Comparison of ENCODE assay signal across 9 mouse cellular contexts in the genomic region with DNA sequence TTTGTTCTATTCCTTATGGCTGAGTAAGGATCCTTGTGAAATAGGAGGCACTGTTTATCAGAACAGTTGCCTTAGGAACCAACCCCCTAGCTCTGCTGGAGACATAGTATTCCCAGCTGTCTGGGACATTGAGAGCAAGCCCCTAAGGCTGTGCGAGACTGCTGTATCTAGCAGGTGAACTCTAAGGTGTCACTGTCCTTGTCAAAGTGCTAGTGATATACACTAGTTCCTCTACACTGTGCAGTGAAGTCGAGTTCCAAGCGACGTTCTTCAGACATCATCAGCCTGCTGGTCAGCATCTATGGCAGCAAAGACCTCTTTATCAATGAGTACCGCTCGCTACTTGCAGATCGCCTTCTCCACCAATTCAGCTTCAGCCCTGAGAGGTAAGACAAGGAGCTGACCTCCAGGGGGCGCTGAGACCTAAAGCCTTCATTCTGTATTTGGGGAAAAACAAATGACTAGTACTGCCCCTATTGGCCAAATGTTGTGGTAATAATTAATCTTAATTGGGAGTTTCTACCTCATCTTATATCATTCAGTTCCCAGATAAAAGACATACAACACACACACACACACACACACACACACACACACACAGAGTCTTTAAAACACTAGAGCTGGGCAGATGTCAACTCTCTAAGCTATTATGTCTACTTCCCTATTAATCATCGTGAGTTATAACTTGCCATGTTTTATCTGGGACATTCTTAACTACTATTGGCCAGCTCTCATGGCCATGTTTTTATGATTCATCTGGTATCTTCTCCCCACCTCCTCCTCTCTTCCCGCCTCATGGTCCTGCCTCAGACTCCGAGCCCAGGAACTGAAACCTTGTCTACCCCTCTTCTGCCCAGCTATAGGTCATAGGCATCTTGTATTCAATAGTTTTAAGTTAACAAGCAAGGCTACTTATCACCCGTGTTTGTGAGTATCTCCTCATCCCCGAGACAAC. TPM values are rescaled to one million over a fixed set of nuclear protein-coding genes. Genes with fewer than 3 reads are reported as not detected.
DNase-seq lines count a peak whose midpoint lies in the region; ATAC-seq and TF ChIP-seq lines count a peak whose summit lies in the region.
"Had no signal": no experiment of that assay in that cellular context is flagged by ENCODE, and none has a peak within 500 bp of the region (broad histone marks: within the 10 kb centered on the region; RNA-seq: fewer than 3 reads in every experiment).

No protein-coding gene starts in this region.

- no peak for TF ChIP-seq POLR2A in cortical plate, adult 2 months (IDR thresholded peaks at IDR 0.05; ENCODE audit: extremely low read depth, insufficient read depth, low read length)

- no peak overlapping the region for H3K4me2 ChIP-seq in heart, embryonic 12.5 days

- H3K9me3 ChIP-seq in heart, embryonic 12.5 days (replicated peaks), result no peaks in the 10 kb centered on the region

- H3K27me3 ChIP-seq in heart, embryonic 12.5 days (replicated peaks), result no peaks in the 10 kb centered on the region

- 0 out of 2 replicates have a peak, but pooled peaks cover 1% of the 10 kb centered on the region for H3K4me1 ChIP-seq in heart, embryonic 12.5 days (replicated peaks)
- H3K4me1 ChIP-seq in cortical plate, adult 2 months (ENCODE audit: control insufficient read depth, insufficient read depth, low read length), result no peaks in the 10 kb centered on the region

- H3K9ac ChIP-seq in heart, embryonic 12.5 days, result no peak overlapping the region

- H3K36me3 ChIP-seq in heart, embryonic 12.5 days, result peaks cover 96% of the 10 kb centered on the region

- ATAC-seq in heart, embryonic 12.5 days (ENCODE audit: insufficient number of reproducible peaks, low FRiP score), result no peak
- peak; percentile 93 for ATAC-seq in granulocyte monocyte progenitor cell, adult 5-6 weeks (replicated peaks; ENCODE audit: poor library complexity, severe bottlenecking)

- H3K4me3 ChIP-seq in heart, embryonic 12.5 days, result no peak overlapping the region
- H3K4me3 ChIP-seq in cortical plate, adult 2 months (ENCODE audit: insufficient read depth, low read length), result no peak overlapping the region

- DNase-seq in heart, adult 8-10 months (ENCODE audit: low spot score), result peak; percentile 79
- peak; percentile 84 for DNase-seq in adipocyte (ENCODE audit: low spot score)
- DNase-seq in layer of hippocampus, postnatal 10 days (ENCODE audit: low spot score in 2 of 2), result peak; percentile 88 to 89
- DNase-seq in lung, postnatal 4 days, result peak; percentile 79 to 87
- peak; percentile 59 to 81 for DNase-seq in spleen, adult 18-20 months

- H3K27ac ChIP-seq in heart, embryonic 12.5 days (ENCODE audit: poor library complexity, severe bottlenecking), result no peak overlapping the region
- no peak overlapping the region for H3K27ac ChIP-seq in cortical plate, adult 2 months (ENCODE audit: insufficient read depth, low read length)

- 59% methylated on average over 13 of the region's 13 CpGs for WGBS in heart, embryonic 12.5 days

- TF ChIP-seq CTCF in cortical plate, adult 2 months (IDR thresholded peaks at IDR 0.05; ENCODE audit: extremely low read depth, insufficient read depth, low read length), result peak; percentile 74

RNA-seq across cellular contexts. Expression of gene Anapc2, which starts 6.9 kb away (rescaled TPM):
- total RNA-seq in heart, adult 8-10 months (2022), result 10 to 100 TPM; 36.8 to 39.8 (median 37.6) TPM
- 83.4 and 87.7 TPM in 2 replicates for polyA plus RNA-seq in heart, embryonic 12.5 days (2016; fragmentation: Nextera tagmentation; extraction: Ambion mirVana)
- 75.7 and 76.5 TPM in 2 replicates for polyA plus RNA-seq in cortical plate, adult 2 months (2012; rRNA removed)
- 34.7 and 46.0 TPM in 2 replicates for total RNA-seq in granulocyte monocyte progenitor cell, adult 5-6 weeks (2014; fragmentation: Nextera tagmentation)
- 17.8 and 35.7 TPM in 2 replicates for total RNA-seq in granulocyte monocyte progenitor cell, adult 5-6 weeks (2017)
- 10 to 100 TPM; 82.8 to 85.3 TPM for total RNA-seq in layer of hippocampus, postnatal 10 days (2021)

RNA-seq across cellular contexts. Expression of gene Ssna1, which starts 7.0 kb away (rescaled TPM):
- total RNA-seq in heart, adult 8-10 months (2022), result 10 to 100 TPM; 39.5 to 47.1 (median 40.1) TPM
- polyA plus RNA-seq in heart, embryonic 12.5 days (2016; fragmentation: Nextera tagmentation; extraction: Ambion mirVana), result 131 and 133 TPM in 2 replicates
- 87.9 and 93.2 TPM in 2 replicates for polyA plus RNA-seq in cortical plate, adult 2 months (2012; rRNA removed)
- total RNA-seq in granulocyte monocyte progenitor cell, adult 5-6 weeks (2014; fragmentation: Nextera tagmentation), result 120 TPM in 2 replicates
- 52.7 and 84.1 TPM in 2 replicates for total RNA-seq in granulocyte monocyte progenitor cell, adult 5-6 weeks (2017)
- total RNA-seq in layer of hippocampus, postnatal 10 days (2021), result 10 to 100 TPM; 77.2 to 83.4 TPM

RNA-seq across cellular contexts. Expression of gene Tmem210, which starts 8.7 kb away (rescaled TPM):
- total RNA-seq in heart, adult 8-10 months (2022), result not detected
- polyA plus RNA-seq in heart, embryonic 12.5 days (2016; fragmentation: Nextera tagmentation; extraction: Ambion mirVana), result not detected in 2 replicates
- polyA plus RNA-seq in cortical plate, adult 2 months (2012; rRNA removed), result not detected in 2 replicates
- not detected in 2 replicates for total RNA-seq in granulocyte monocyte progenitor cell, adult 5-6 weeks (2014; fragmentation: Nextera tagmentation)
- not detected in 2 replicates for total RNA-seq in granulocyte monocyte progenitor cell, adult 5-6 weeks (2017)
- not detected for total RNA-seq in layer of hippocampus, postnatal 10 days (2021)
- total RNA-seq: left cerebral cortex, postnatal 25 days had no signal

RNA-seq across cellular contexts. Expression of gene Lrrc26, which starts 10.5 kb away (rescaled TPM):
- total RNA-seq in heart, adult 8-10 months (2022), result not detected
- polyA plus RNA-seq in heart, embryonic 12.5 days (2016; fragmentation: Nextera tagmentation; extraction: Ambion mirVana), result not detected in 2 replicates
- not detected in 2 replicates for polyA plus RNA-seq in cortical plate, adult 2 months (2012; rRNA removed)
- total RNA-seq in granulocyte monocyte progenitor cell, adult 5-6 weeks (2014; fragmentation: Nextera tagmentation), result not detected in 2 replicates
- not detected in 2 replicates for total RNA-seq in granulocyte monocyte progenitor cell, adult 5-6 weeks (2017)
- total RNA-seq in layer of hippocampus, postnatal 10 days (2021), result not detected
- total RNA-seq: left cerebral cortex, postnatal 25 days had no signal

RNA-seq across cellular contexts. Expression of gene Tprn, which starts 16.8 kb away (rescaled TPM):
- 1 to 10 TPM; 4.0 to 8.6 (median 6.7) TPM for total RNA-seq in heart, adult 8-10 months (2022)
- polyA plus RNA-seq in heart, embryonic 12.5 days (2016; fragmentation: Nextera tagmentation; extraction: Ambion mirVana), result 4.9 and 5.1 TPM in 2 replicates
- polyA plus RNA-seq in cortical plate, adult 2 months (2012; rRNA removed), result 14.0 and 22.0 TPM in 2 replicates
- 15.0 and 17.2 TPM in 2 replicates for total RNA-seq in granulocyte monocyte progenitor cell, adult 5-6 weeks (2014; fragmentation: Nextera tagmentation)
- total RNA-seq in granulocyte monocyte progenitor cell, adult 5-6 weeks (2017), result 7.1 and 8.7 TPM in 2 replicates
- total RNA-seq in layer of hippocampus, postnatal 10 days (2021), result 10 to 100 TPM; 13.9 to 14.0 TPM
